7 mouse cellular contexts compared by ENCODE assay signal in genomic region chr6:128011071-128011477, GRCm38 (mm10).
DNase-seq lines count a peak whose midpoint lies in the region; ATAC-seq lines count a peak whose summit lies in the region.

No protein-coding gene starts in this region.

- H3K4me2 ChIP-seq in embryonic facial prominence, embryonic 13.5 days, result peak overlapping the region; percentile 24; the same call in 1 of the 2 replicates
- H3K4me2 ChIP-seq in limb, embryonic 11.5 days (ENCODE audit: low read depth, severe bottlenecking), result no peak overlapping the region

- H3K27me3 ChIP-seq in embryonic facial prominence, embryonic 13.5 days, result no peaks in the 10 kb centered on the region
- no peaks in the 10 kb centered on the region for H3K27me3 ChIP-seq in limb, embryonic 11.5 days (ENCODE audit: control insufficient read depth, insufficient read depth, low read length)

- H3K4me3 ChIP-seq in embryonic facial prominence, embryonic 13.5 days, result no peak overlapping the region
- H3K4me3 ChIP-seq in limb, embryonic 11.5 days (ENCODE audit: low read depth, low read length), result no peak overlapping the region

- no peak for ATAC-seq in embryonic facial prominence, embryonic 13.5 days (ENCODE audit: insufficient number of reproducible peaks, insufficient read depth, low FRiP score, low TSS enrichment, low read depth)
- no peak for ATAC-seq in limb, embryonic 11.5 days (ENCODE audit: insufficient number of reproducible peaks, low FRiP score, low TSS enrichment, low read depth)

- H3K9me3 ChIP-seq in embryonic facial prominence, embryonic 13.5 days, result no peaks in the 10 kb centered on the region
- H3K9me3 ChIP-seq in limb, embryonic 11.5 days (ENCODE audit: control insufficient read depth, low read length), result no peaks in the 10 kb centered on the region

- H3K9ac ChIP-seq in embryonic facial prominence, embryonic 13.5 days, result peak overlapping the region; percentile 46
- no peak overlapping the region for H3K9ac ChIP-seq in limb, embryonic 11.5 days (ENCODE audit: low read length)

- peak overlapping the region; percentile 88 for H3K27ac ChIP-seq in embryonic facial prominence, embryonic 13.5 days
- H3K27ac ChIP-seq in limb, embryonic 11.5 days (replicated peaks; ENCODE audit: low read depth, low read length), result peak overlapping the region; percentile 86

- H3K36me3 ChIP-seq in embryonic facial prominence, embryonic 13.5 days, result no peaks in the 10 kb centered on the region
- no peaks in the 10 kb centered on the region for H3K36me3 ChIP-seq in limb, embryonic 11.5 days (ENCODE audit: control insufficient read depth, insufficient read depth, low read length)

- 54% methylated on average over 11 of the region's 13 CpGs for WGBS in embryonic facial prominence, embryonic 13.5 days
- WGBS in limb, embryonic 11.5 days, result 77% methylated on average over 13 of the region's 13 CpGs

- peaks cover 74% of the 10 kb centered on the region for H3K4me1 ChIP-seq in embryonic facial prominence, embryonic 13.5 days
- peaks cover 54% of the 10 kb centered on the region for H3K4me1 ChIP-seq in limb, embryonic 11.5 days (ENCODE audit: control insufficient read depth, insufficient read depth, low read length)

- DNase-seq in left cerebral cortex, adult 18-20 months (ENCODE audit: low spot score in 2 of 2), result peak; percentile 61 to 64
- no peak for DNase-seq in left cerebral cortex, adult 11 months (ENCODE audit: low spot score)
- DNase-seq in brain, adult 2 months (ENCODE audit: low read depth, low spot score), result peak; percentile 90
- DNase-seq in limb, embryonic 11.5 days (ENCODE audit: low spot score), result no peak
- DNase-seq in thymus, postnatal 10 days (ENCODE audit: low spot score in 2 of 2), result no peak
- no peak for DNase-seq in urinary bladder, postnatal 25 days (ENCODE audit: low spot score)

Comparison
In these comparisons a context has a peak if more than half of its experiments do, and no peak if none do; other contexts are left out.
1. DNase-seq: peak in left cerebral cortex, adult 18-20 months (2 of 2) and brain, adult 2 months (single experiment); none in left cerebral cortex, adult 11 months (single experiment), limb, embryonic 11.5 days (single experiment), thymus, postnatal 10 days (0 of 2) and urinary bladder, postnatal 25 days (single experiment).